Mouse (Mus musculus) embryo, embryonic 10 days (tissue): ENCODE data around the gene Olfr392.

Experiments
- DNase-seq: peaks from one replicate; pipeline ENCODE4 v3.0.0-alpha.2; 2015; ENCODE audit warnings: low spot score

Olfr392 gene

GRCm38 (mm10) chr11:73816949-73817348, at the start of gene Olfr392:
Olfr392 (minus strand) TSS chr11:73817049.
- DNase-seq = no peak

- no peak for DNase-seq
Observed at GRCm38 (mm10) chr11:73851354-73851753, 34.5 kb upstream of the Olfr392 start, which contains the start of gene Olfr393. Olfr393 (minus strand) TSS chr11:73851454.

DNA sequence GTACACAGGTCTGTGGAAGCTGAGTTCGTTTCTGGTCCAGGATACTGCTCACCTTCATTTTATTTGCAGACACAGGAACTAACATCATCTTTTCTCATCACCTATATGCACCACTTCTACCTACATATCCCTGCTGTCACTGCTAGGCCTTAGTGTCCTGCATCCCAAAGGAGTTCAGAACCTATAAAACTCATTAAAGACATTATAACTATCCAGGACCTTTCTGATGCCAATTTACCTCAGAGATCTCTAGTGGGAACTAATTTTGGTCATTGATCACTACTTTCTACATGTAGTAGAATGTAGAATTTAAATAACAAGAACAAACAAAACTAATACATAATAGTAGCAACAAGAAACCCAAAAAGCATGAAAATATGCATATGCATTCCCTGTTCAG, 13.9 kb downstream of the Olfr392 start, which contains the start of gene Olfr391-ps:
Gene Olfr391-ps, minus strand, starts transcription at position 101 of the 400 bp plus-strand sequence.
- no peak for DNase-seq

DNA sequence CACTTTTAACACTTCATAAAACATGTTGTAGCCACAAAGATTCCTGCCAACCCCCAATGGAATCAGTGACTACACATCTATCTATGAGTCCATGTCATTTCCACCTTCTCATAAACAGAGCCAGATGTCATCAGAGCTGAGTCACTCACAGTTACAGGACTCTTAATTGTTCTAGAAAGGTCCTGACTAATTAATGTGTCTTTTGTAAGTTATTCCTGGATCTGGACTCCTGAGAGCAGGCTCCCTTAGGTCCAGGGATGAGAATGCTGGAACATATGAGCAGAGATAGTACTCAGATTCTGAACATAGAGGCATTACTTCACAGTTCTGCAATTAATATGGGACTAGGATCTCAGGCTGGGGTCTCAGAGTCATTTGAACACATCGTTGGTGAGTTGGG, 34.2 kb downstream of the Olfr392 start, which contains the start of gene Olfr390:
Gene Olfr390, plus strand, starts transcription at position 301 of the 400 bp plus-strand sequence.
- DNase-seq = no peak

GRCm38 (mm10) chr11:73780613-73781012, 36.2 kb downstream of the Olfr392 start, which contains the start of gene Olfr389:
Olfr389 (minus strand) TSS chr11:73780713.
- no peak for DNase-seq
